ENCODE assay signal across 8 mouse cellular contexts in genomic region chr4:98395346-98395689, GRCm38 (mm10). TPM values are rescaled to one million over a fixed set of nuclear protein-coding genes. Genes with fewer than 3 reads are reported as not detected.
DNase-seq lines count a peak whose midpoint lies in the region; ATAC-seq lines count a peak whose summit lies in the region.

No protein-coding gene starts in this region.

- no peaks in the 10 kb centered on the region for H3K36me3 ChIP-seq in heart, embryonic 15.5 days
- H3K36me3 ChIP-seq in midbrain, embryonic 10.5 days, result no peaks in the 10 kb centered on the region

- H3K9me3 ChIP-seq in heart, embryonic 15.5 days (replicated peaks), result no peaks in the 10 kb centered on the region
- no peaks in the 10 kb centered on the region for H3K9me3 ChIP-seq in midbrain, embryonic 10.5 days (replicated peaks)

- WGBS in heart, embryonic 15.5 days, result 4% methylated on average over 7 of the region's 7 CpGs
- 6% methylated on average over 7 of the region's 7 CpGs for WGBS in midbrain, embryonic 10.5 days

- ATAC-seq in heart, embryonic 15.5 days (replicated peaks; ENCODE audit: insufficient number of reproducible peaks, insufficient read depth, low FRiP score, low read depth), result no peak

- H3K27me3 ChIP-seq in heart, embryonic 15.5 days, result no peaks in the 10 kb centered on the region
- peaks cover 9% of the 10 kb centered on the region for H3K27me3 ChIP-seq in midbrain, embryonic 10.5 days (ENCODE audit: low read depth, poor library complexity, severe bottlenecking)

- H3K4me1 ChIP-seq in heart, embryonic 15.5 days (replicated peaks), result peaks cover 4% of the 10 kb centered on the region
- H3K4me1 ChIP-seq in midbrain, embryonic 10.5 days, result peaks cover 14% of the 10 kb centered on the region

- intact Hi-C loops in heart, postnatal 25 days (cut with DNase I), result no loop called here

- H3K4me2 ChIP-seq in heart, embryonic 15.5 days, result peak overlapping the region; percentile 79

- H3K4me3 ChIP-seq in heart, embryonic 15.5 days, result peak overlapping the region; percentile 69
- H3K4me3 ChIP-seq in midbrain, embryonic 10.5 days, result peak overlapping the region; percentile 89

- DNase-seq in heart, postnatal 25 days (ENCODE audit: low spot score), result no peak
- peak; percentile 62 for DNase-seq in Muller cell, postnatal 12 days (ENCODE audit: inconsistent ontology term)
- peak; percentile 13 for DNase-seq in forelimb bud, embryonic 11.5 days (ENCODE audit: low read depth, low spot score)
- no peak for DNase-seq in midbrain, embryonic 10.5 days (ENCODE audit: low spot score)
- no peak for DNase-seq in gastrocnemius, adult 18-20 months (ENCODE audit: low spot score)
- no peak for DNase-seq in cerebellum, postnatal 14 days
- DNase-seq in ovary, postnatal 10 days (ENCODE audit: low spot score), result no peak

- H3K27ac ChIP-seq in heart, embryonic 15.5 days, result peak overlapping the region; percentile 79
- H3K27ac ChIP-seq in midbrain, embryonic 10.5 days (replicated peaks), result peak overlapping the region; percentile 92

- H3K9ac ChIP-seq in heart, embryonic 15.5 days, result peak overlapping the region; percentile 82

RNA-seq across cellular contexts. Expression of gene Patj, which starts 0.3 kb away (rescaled TPM):
- 5.9 and 10.4 TPM in 2 replicates for polyA plus RNA-seq in heart, embryonic 15.5 days (2015; fragmentation: Nextera tagmentation; extraction: Ambion mirVana)
- 10 to 100 TPM; 14.8 to 15.1 TPM for total RNA-seq in heart, postnatal 25 days (2021)
- polyA plus RNA-seq in midbrain, embryonic 10.5 days (2016; fragmentation: Nextera tagmentation; extraction: Ambion mirVana), result 5.0 and 6.5 TPM in 2 replicates
- total RNA-seq in gastrocnemius, adult 18-20 months (2021), result 1 to 10 TPM; 2.7 to 3.7 TPM

RNA-seq across cellular contexts. Expression of gene Tm2d1, which starts 12.2 kb away (rescaled TPM):
- polyA plus RNA-seq in heart, embryonic 15.5 days (2015; fragmentation: Nextera tagmentation; extraction: Ambion mirVana), result 85.7 and 112 TPM in 2 replicates
- 10 to 100 TPM; 42.8 to 46.3 TPM for total RNA-seq in heart, postnatal 25 days (2021)
- polyA plus RNA-seq in midbrain, embryonic 10.5 days (2016; fragmentation: Nextera tagmentation; extraction: Ambion mirVana), result 79.4 and 88.9 TPM in 2 replicates
- 10 to 100 TPM; 40.1 to 41.0 TPM for total RNA-seq in gastrocnemius, adult 18-20 months (2021)

Comparison
In these comparisons a context has a peak if more than half of its experiments do, and no peak if none do; other contexts are left out.
1. DNase-seq: peak in Muller cell, postnatal 12 days (single experiment) and forelimb bud, embryonic 11.5 days (single experiment); none in heart, postnatal 25 days (single experiment), midbrain, embryonic 10.5 days (single experiment), gastrocnemius, adult 18-20 months (single experiment), cerebellum, postnatal 14 days (0 of 2) and ovary, postnatal 10 days (single experiment).